ENCODE assay signal across 19 mouse cellular contexts in the genomic region with DNA sequence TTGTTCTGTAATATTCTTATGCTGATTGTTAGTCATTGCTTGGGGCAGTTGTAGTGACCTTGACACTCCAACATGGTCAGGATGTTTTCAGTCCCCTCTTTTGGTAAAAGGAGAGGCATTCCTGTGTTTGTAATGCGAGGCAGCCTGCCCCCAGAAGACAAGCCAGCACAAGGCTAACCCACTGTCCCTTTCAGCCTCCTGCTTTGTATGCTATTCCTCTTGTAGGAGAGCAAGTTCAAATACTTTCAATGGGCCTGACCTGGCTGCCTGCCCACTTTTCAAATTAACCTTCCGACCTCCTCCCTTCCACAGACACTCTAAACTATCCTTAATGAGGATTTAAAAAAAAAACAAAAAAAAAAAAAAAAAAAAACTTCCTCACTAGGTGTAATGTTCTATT. TPM values are rescaled to one million over a fixed set of nuclear protein-coding genes. Genes with fewer than 3 reads are reported as not detected.
DNase-seq lines count a peak whose midpoint lies in the region; ATAC-seq and TF ChIP-seq lines count a peak whose summit lies in the region.
"Had no signal": no experiment of that assay in that cellular context is flagged by ENCODE, and none has a peak within 500 bp of the region (broad histone marks: within the 10 kb centered on the region; RNA-seq: fewer than 3 reads in every experiment).

No protein-coding gene starts in this region.

- H3K4me3 ChIP-seq in forebrain, embryonic 11.5 days (ENCODE audit: low read depth, low read length): no peak overlapping the region
- no peak overlapping the region for H3K4me3 ChIP-seq in forebrain, postnatal 0 days (ENCODE audit: low read depth, low read length)
- H3K4me3 ChIP-seq: embryonic facial prominence, embryonic 12.5 days; hindbrain, embryonic 15.5 days; neural tube, embryonic 12.5 days had no signal

- 30% methylated on average over 2 of the region's 2 CpGs for WGBS in forebrain, embryonic 11.5 days
- 26% methylated on average over 2 of the region's 2 CpGs for WGBS in forebrain, postnatal 0 days

- no peaks in the 10 kb centered on the region for H3K36me3 ChIP-seq in forebrain, embryonic 11.5 days (ENCODE audit: control insufficient read depth, insufficient read depth, low read length)
- H3K36me3 ChIP-seq in forebrain, postnatal 0 days (ENCODE audit: insufficient read depth): no peaks in the 10 kb centered on the region
- H3K36me3 ChIP-seq: embryonic facial prominence, embryonic 12.5 days; hindbrain, embryonic 15.5 days; neural tube, embryonic 12.5 days had no signal

- no peak overlapping the region for H3K9ac ChIP-seq in forebrain, embryonic 11.5 days (ENCODE audit: low read length)
- H3K9ac ChIP-seq in forebrain, postnatal 0 days: no peak overlapping the region
- H3K9ac ChIP-seq: embryonic facial prominence, embryonic 12.5 days; hindbrain, embryonic 15.5 days; neural tube, embryonic 12.5 days had no signal

- H3K4me2 ChIP-seq in forebrain, embryonic 11.5 days (ENCODE audit: low read depth, low read length, severe bottlenecking): no peak overlapping the region
- no peak overlapping the region for H3K4me2 ChIP-seq in forebrain, postnatal 0 days (ENCODE audit: low read depth)
- H3K4me2 ChIP-seq: embryonic facial prominence, embryonic 12.5 days; hindbrain, embryonic 15.5 days; neural tube, embryonic 12.5 days had no signal

- H3K9me3 ChIP-seq in forebrain, embryonic 11.5 days (ENCODE audit: control insufficient read depth, low read length): no peaks in the 10 kb centered on the region
- H3K9me3 ChIP-seq in forebrain, postnatal 0 days (ENCODE audit: low read length): no peaks in the 10 kb centered on the region
- H3K9me3 ChIP-seq: embryonic facial prominence, embryonic 12.5 days; hindbrain, embryonic 15.5 days; neural tube, embryonic 12.5 days had no signal

- H3K4me1 ChIP-seq in forebrain, embryonic 11.5 days (replicated peaks; ENCODE audit: control insufficient read depth, insufficient read depth, low read length): no peaks in the 10 kb centered on the region
- H3K4me1 ChIP-seq in forebrain, postnatal 0 days (ENCODE audit: insufficient read depth): no peaks in the 10 kb centered on the region; the same call in 1 of the 2 replicates
- H3K4me1 ChIP-seq: embryonic facial prominence, embryonic 12.5 days; hindbrain, embryonic 15.5 days; neural tube, embryonic 12.5 days had no signal

- no peak for TF ChIP-seq CTCF in forebrain, postnatal 0 days (IDR thresholded peaks at IDR 0.05; ENCODE audit: low read depth)

- no peak overlapping the region for H3K27ac ChIP-seq in forebrain, embryonic 11.5 days (ENCODE audit: low read depth, low read length)
- H3K27ac ChIP-seq in forebrain, postnatal 0 days (ENCODE audit: low read depth, low read length): no peak overlapping the region
- H3K27ac ChIP-seq: embryonic facial prominence, embryonic 12.5 days; hindbrain, embryonic 15.5 days; kidney, postnatal 0 days; neural tube, embryonic 12.5 days had no signal

- no peaks in the 10 kb centered on the region for H3K27me3 ChIP-seq in forebrain, embryonic 11.5 days (ENCODE audit: control insufficient read depth, insufficient read depth, low read length)
- no peaks in the 10 kb centered on the region for H3K27me3 ChIP-seq in forebrain, postnatal 0 days (ENCODE audit: insufficient read depth, low read length)
- H3K27me3 ChIP-seq: embryonic facial prominence, embryonic 12.5 days; hindbrain, embryonic 15.5 days; neural tube, embryonic 12.5 days had no signal

- ATAC-seq in forebrain, embryonic 11.5 days (replicated peaks; ENCODE audit: low FRiP score): peak; percentile 30
- no peak for ATAC-seq in forebrain, postnatal 0 days
- ATAC-seq: intestine, postnatal 0 days had no signal

- DNase-seq in forebrain, embryonic 11.5 days (ENCODE audit: low spot score): peak; percentile 52
- DNase-seq in forebrain, postnatal 0 days: no peak
- peak; percentile 3 for DNase-seq in left cerebral cortex, postnatal 4 days
- no peak for DNase-seq in left cerebral cortex, postnatal 36 days (ENCODE audit: low spot score in 2 of 2)
- DNase-seq in right cerebral cortex, postnatal 10 days (ENCODE audit: low spot score in 2 of 2): peak; percentile 55 to 59
- DNase-seq in right cerebral cortex, adult 2 months (ENCODE audit: low spot score in 2 of 2): no peak
- DNase-seq in layer of hippocampus, postnatal 10 days (ENCODE audit: low spot score in 2 of 2): peak; percentile 12 to 56
- no peak for DNase-seq in B cell, adult 2 months
- DNase-seq: cerebellum, adult 9-11 months; gastrocnemius, postnatal 36 days; lung, adult 2 months; lung, postnatal 4 days; spleen, adult 18-20 months; thymus, adult 18-20 months had no signal

- intact Hi-C loops in left cerebral cortex, postnatal 4 days (cut with DNase I): no loop called here
- intact Hi-C loops in left cerebral cortex, postnatal 36 days (cut with DNase I): no loop called here

RNA-seq across cellular contexts. Expression of a gene that starts 11.0 kb away (rescaled TPM):
- polyA plus RNA-seq in forebrain, embryonic 11.5 days (2014; fragmentation: Nextera tagmentation; extraction: Ambion mirVana): 13.4 and 14.0 TPM in 2 replicates
- 12.8 and 16.4 TPM in 2 replicates for total RNA-seq in forebrain, postnatal 0 days (2014; rRNA removed)
- polyA plus RNA-seq in forebrain, postnatal 0 days (2015; fragmentation: Nextera tagmentation; extraction: Ambion mirVana): 40.2 and 55.2 TPM in 2 replicates
- total RNA-seq in left cerebral cortex, postnatal 4 days (2021): 100 to 1,000 TPM; 104 to 113 TPM
- total RNA-seq in left cerebral cortex, postnatal 36 days (2021): 10 to 100 TPM; 80.4 to 90.8 TPM
- 100 to 1,000 TPM in 1 of 2 experiments, 10 to 100 TPM in 1; 87.4 to 106 TPM for total RNA-seq in layer of hippocampus, postnatal 10 days (2021)

Comparison
In these comparisons a context has a peak if more than half of its experiments do, and no peak if none do; other contexts are left out.
1. DNase-seq: peak in forebrain, embryonic 11.5 days (single experiment), left cerebral cortex, postnatal 4 days (single experiment), right cerebral cortex, postnatal 10 days (2 of 2) and layer of hippocampus, postnatal 10 days (2 of 2); none in forebrain, postnatal 0 days (single experiment), left cerebral cortex, postnatal 36 days (0 of 2), right cerebral cortex, adult 2 months (0 of 2) and B cell, adult 2 months (0 of 2).